8 mouse cellular contexts compared by ENCODE assay signal in the genomic region with DNA sequence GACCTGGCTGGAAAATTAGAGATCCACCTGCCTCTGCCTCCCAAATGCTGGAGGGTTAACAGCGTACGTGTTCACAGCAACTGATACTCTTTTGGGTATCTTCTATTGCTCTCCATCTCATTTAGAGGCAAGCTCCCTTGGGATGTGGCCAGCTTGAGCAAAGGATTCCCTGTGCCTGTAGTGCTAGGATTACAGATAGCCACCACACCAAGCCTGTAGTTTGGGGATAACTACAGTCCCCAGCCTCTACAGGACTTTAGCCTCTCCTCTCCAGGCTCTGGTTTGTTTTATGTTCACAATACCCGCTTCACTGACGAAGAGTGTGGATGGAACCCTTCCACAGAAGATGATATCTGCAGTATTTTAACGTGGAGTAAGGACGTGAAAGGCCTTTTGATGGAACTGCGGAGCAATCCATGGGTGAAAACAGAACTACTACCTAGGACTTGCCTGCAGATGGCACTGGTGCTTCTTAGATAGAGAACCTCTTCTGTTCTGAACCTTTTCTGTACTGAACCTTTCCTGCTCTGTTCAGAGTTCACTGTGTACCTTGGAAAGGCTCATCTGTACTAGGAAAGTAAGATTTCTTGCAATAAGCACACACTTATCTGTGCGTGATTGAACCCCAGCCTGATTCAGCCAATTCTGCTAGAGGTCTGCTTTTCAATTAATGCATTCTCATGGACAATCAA.
A peak's percentile ranks its signal among the peaks of the same experiment; 100 is the strongest.
DNase-seq lines count a peak whose midpoint lies in the region; ATAC-seq and TF ChIP-seq lines count a peak whose summit lies in the region.

No protein-coding gene starts in this region.

- TF ChIP-seq EP300 in stomach, postnatal 0 days (optimal IDR thresholded peaks at IDR 0.05), result no peak

- no peaks in the 10 kb centered on the region for H3K27me3 ChIP-seq in forebrain, embryonic 14.5 days (replicated peaks; ENCODE audit: control insufficient read depth, insufficient read depth, low read length)
- no peaks in the 10 kb centered on the region for H3K27me3 ChIP-seq in kidney, embryonic 16.5 days (ENCODE audit: insufficient read depth, low read length)
- no peaks in the 10 kb centered on the region for H3K27me3 ChIP-seq in stomach, postnatal 0 days (ENCODE audit: control insufficient read depth, insufficient read depth, low read length)

- no peak for DNase-seq in gastrocnemius, adult 2 months
- no peak for DNase-seq in gastrocnemius, adult 18-20 months (ENCODE audit: low spot score)
- peak; percentile 0 to 7 for DNase-seq in adrenal gland, postnatal 36 days
- peak; percentile 86 for DNase-seq in forebrain, embryonic 14.5 days (ENCODE audit: low spot score)
- DNase-seq in mesoderm, embryonic 11.5 days (ENCODE audit: low read depth, low spot score), result peak; percentile 46
- peak; percentile 47 for DNase-seq in stomach, postnatal 0 days (ENCODE audit: low spot score)

- H3K36me3 ChIP-seq in forebrain, embryonic 14.5 days (ENCODE audit: control insufficient read depth, insufficient read depth, low read length), result no peaks in the 10 kb centered on the region
- H3K36me3 ChIP-seq in kidney, embryonic 16.5 days (ENCODE audit: insufficient read depth, low read length), result no peaks in the 10 kb centered on the region
- H3K36me3 ChIP-seq in stomach, postnatal 0 days (ENCODE audit: control insufficient read depth, insufficient read depth, low read length), result no peaks in the 10 kb centered on the region

- H3K27ac ChIP-seq in gastrocnemius, adult 2 months, result no peak overlapping the region
- no peak overlapping the region for H3K27ac ChIP-seq in forebrain, embryonic 14.5 days (ENCODE audit: low read depth, low read length)
- no peak overlapping the region for H3K27ac ChIP-seq in kidney, embryonic 16.5 days (ENCODE audit: low read length)
- H3K27ac ChIP-seq in stomach, postnatal 0 days (replicated peaks), result no peak overlapping the region

- H3K4me2 ChIP-seq in forebrain, embryonic 14.5 days (ENCODE audit: low read length), result no peak overlapping the region
- H3K4me2 ChIP-seq in kidney, embryonic 16.5 days (replicated peaks; ENCODE audit: low read depth, low read length), result no peak overlapping the region
- no peak overlapping the region for H3K4me2 ChIP-seq in stomach, postnatal 0 days (replicated peaks; ENCODE audit: low read depth)

- WGBS in forebrain, embryonic 14.5 days, result 41% methylated on average over 8 of the region's 8 CpGs
- 48% methylated on average over 8 of the region's 8 CpGs for WGBS in kidney, embryonic 16.5 days
- WGBS in stomach, postnatal 0 days, result 38% methylated on average over 8 of the region's 8 CpGs

- H3K9ac ChIP-seq in forebrain, embryonic 14.5 days (ENCODE audit: low read length), result no peak overlapping the region
- H3K9ac ChIP-seq in kidney, embryonic 16.5 days (replicated peaks; ENCODE audit: low read length), result no peak overlapping the region
- H3K9ac ChIP-seq in stomach, postnatal 0 days (ENCODE audit: low read length), result no peak overlapping the region

- TF ChIP-seq CTCF in gastrocnemius, adult 2 months (IDR thresholded peaks at IDR 0.05), result peak; percentile 30
- TF ChIP-seq CTCF in stomach, postnatal 0 days (IDR thresholded peaks at IDR 0.05; ENCODE audit: low read depth), result peak; percentile 82

- ATAC-seq in forebrain, embryonic 14.5 days, result peak; percentile 95
- peak; percentile 90; the same call in 1 of the 2 replicates for ATAC-seq in kidney, embryonic 16.5 days (ENCODE audit: low FRiP score, low TSS enrichment)
- 0 out of 2 replicates have a peak, but pooled peaks have one; percentile 54 for ATAC-seq in stomach, postnatal 0 days (ENCODE audit: low FRiP score, low TSS enrichment)
- no peak for ATAC-seq in activated CD4-positive, CD25-positive, alpha-beta regulatory T cell, adult 4 months

- H3K4me3 ChIP-seq in gastrocnemius, adult 2 months, result no peak overlapping the region
- H3K4me3 ChIP-seq in forebrain, embryonic 14.5 days (ENCODE audit: low read depth, low read length), result no peak overlapping the region
- H3K4me3 ChIP-seq in kidney, embryonic 16.5 days (ENCODE audit: low read length), result no peak overlapping the region
- no peak overlapping the region for H3K4me3 ChIP-seq in stomach, postnatal 0 days (ENCODE audit: low read depth, low read length)

- intact Hi-C loops in gastrocnemius, adult 2 months (cut with DNase I), result no loop called here

- H3K4me1 ChIP-seq in forebrain, embryonic 14.5 days (ENCODE audit: control insufficient read depth, insufficient read depth, low read length), result no peaks in the 10 kb centered on the region
- H3K4me1 ChIP-seq in kidney, embryonic 16.5 days (ENCODE audit: insufficient read depth, low read length), result no peaks in the 10 kb centered on the region
- H3K4me1 ChIP-seq in stomach, postnatal 0 days (replicated peaks; ENCODE audit: control insufficient read depth, insufficient read depth), result no peaks in the 10 kb centered on the region

- H3K9me3 ChIP-seq in forebrain, embryonic 14.5 days (replicated peaks; ENCODE audit: control insufficient read depth, low read length), result no peaks in the 10 kb centered on the region
- no peaks in the 10 kb centered on the region for H3K9me3 ChIP-seq in kidney, embryonic 16.5 days (ENCODE audit: low read length)
- H3K9me3 ChIP-seq in stomach, postnatal 0 days (ENCODE audit: control insufficient read depth, low read length), result no peaks in the 10 kb centered on the region

Comparison
In these comparisons a context has a peak if more than half of its experiments do, and no peak if none do; other contexts are left out.
1. DNase-seq: peak in adrenal gland, postnatal 36 days (2 of 2), forebrain, embryonic 14.5 days (single experiment), mesoderm, embryonic 11.5 days (single experiment) and stomach, postnatal 0 days (single experiment); none in gastrocnemius, adult 2 months (single experiment) and gastrocnemius, adult 18-20 months (single experiment).